Mouse (Mus musculus) heart, postnatal 0 days (tissue): ENCODE measurements at regions not wholly inside any gene's neighbourhood (a gene's known extent, or its start where the extent isn't known, plus 50 kb on each side); places are given as distances from the start of the nearest gene placed in this dataset.

Source experiments
- CTCF ChIP-seq: IDR thresholded peaks from 2 replicates; pipeline ENCODE4 v1.5.1; 2016; ENCODE audit warnings: antibody characterized with exemption, control low read depth, low read depth
- EP300 ChIP-seq: IDR thresholded peaks from 2 replicates; pipeline ENCODE4 v1.6.1; 2016; ENCODE audit warnings: antibody characterized with exemption, low read depth

DNA sequence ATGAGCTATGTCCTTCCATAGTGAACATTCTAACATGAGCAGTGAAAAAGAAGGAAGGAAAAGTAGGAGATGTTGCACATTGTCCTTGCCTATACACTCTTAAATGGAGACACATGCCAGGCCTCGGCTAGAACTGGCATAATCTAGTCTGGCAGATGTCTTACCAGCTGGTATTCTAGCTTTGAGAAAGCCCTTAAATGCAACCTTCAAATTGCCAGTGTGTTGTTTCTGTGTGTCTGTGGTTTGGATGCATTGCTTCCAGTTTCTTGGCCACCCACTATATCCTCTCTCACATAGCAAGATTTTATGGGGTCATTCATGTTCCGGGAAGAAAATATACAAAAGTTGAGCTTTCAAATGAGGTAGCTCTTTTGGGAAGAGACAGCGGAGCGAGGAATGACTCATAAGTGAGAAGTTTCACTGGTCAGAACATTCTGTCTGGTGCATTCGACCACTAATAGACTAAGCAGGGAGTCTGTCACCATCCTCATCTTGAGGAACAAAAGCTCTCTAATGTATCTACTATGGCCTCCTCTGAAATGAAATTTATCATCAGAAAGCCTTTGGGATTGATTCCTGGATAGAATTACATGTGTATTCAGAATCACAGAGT is 91.0 kb upstream of the Acsl4 start:
- TF ChIP-seq EP300 (no peak), CTCF (no peak)
